Mouse (Mus musculus): Measurements from ENCODE around the gene Hcn1. TPM values are rescaled to one million over a fixed set of nuclear protein-coding genes. Genes with fewer than 3 reads are reported as not detected.

Hcn1 gene
- total RNA-seq, 2 experiments from 2014 or later, result 0.19 to 0.25 TPM

DNA sequence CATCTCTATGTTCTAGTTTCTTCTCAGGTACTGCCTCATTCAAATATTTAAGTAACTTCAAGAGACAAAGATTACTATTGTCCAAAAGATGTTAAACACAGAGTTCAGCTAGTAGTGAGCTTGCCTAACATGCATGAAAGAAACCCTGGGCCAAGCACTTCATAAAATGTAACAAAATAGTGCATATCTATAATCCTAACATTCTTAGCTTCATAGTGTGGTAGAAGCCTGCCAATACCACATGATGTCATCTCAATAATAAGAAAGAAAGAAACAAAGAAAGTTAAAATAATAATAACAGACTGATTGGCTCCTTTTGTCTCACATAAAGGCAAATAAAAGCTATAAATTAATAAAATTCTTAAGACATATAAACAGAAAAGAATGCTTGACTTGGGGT, 103.5 kb downstream of the Hcn1 start:
- no peak for DNase-seq

DNA sequence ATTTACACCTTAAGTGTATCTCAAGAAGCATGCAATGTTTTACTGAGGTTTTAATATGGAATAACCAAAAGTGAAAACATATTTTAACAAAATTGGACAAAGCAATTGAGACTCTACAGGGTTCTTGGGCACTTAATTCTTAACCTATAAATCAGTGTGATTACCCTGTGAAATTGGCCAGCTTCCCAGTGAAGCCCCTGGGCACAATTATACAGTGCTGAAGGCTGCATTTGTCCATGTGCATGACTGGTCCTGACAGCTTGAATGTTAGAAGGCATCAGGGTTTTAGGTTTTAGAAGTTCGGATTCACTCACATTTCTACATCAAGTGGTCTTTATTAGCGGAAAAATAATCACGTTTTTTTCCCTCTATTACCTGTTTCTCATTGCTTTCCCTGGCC, 103.9 kb downstream of the Hcn1 start:
- no peak for DNase-seq

DNA sequence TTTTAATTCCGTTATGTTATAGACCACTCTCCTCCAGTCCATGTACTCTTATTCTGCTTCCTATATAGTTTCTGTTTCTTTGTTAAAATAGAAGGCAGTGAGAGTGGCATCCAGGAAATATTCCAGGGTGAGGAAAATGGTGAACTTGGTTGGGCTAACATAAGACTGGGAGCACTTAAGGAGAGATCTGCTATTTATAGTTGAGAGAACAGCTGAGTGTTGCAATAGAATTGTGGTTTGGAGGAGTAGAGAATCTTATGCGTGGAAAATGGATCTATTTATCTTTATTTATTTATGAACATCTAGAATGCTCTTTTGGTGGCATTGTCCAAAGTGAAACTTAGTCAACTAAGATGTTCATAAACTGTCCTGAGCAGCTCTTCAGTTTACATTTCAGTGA, 104.4 kb downstream of the Hcn1 start:
- no peak for DNase-seq

DNA sequence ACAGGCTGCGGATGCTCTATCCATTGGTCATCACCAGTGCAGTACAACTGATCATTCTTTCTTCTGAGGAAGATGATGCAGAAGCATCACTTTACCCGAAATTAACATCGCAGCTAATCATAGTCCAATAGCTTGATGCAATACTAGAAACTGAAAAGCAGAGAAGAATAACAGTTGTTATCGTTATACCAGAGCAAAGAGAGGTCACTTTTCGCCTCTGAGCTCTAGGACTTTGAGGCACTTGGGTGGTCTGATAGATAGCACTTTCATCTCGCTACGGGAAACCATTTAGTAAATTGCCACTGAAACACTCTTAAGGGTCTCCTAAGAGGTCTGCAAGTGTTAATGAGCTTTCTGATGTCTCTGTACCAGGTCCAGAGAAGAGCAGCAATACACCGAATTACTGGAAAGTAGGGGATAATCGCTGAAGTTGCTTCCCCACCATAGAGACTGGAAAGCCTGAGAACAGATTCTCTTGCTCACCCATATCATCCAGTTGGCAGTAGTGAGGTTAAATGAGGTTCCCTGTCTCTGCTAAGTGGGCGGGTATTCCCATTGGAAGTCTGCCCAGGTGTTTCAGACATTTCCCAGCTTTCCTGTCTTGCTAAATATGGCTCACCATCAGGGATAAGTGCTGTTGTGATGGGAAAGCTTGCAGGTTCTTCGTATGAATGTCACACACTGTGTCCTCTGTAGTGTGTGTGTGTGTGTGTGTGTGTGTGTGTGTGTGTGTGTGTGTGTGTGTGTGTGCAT, 105.0 kb downstream of the Hcn1 start:
- no peak for DNase-seq

DNA sequence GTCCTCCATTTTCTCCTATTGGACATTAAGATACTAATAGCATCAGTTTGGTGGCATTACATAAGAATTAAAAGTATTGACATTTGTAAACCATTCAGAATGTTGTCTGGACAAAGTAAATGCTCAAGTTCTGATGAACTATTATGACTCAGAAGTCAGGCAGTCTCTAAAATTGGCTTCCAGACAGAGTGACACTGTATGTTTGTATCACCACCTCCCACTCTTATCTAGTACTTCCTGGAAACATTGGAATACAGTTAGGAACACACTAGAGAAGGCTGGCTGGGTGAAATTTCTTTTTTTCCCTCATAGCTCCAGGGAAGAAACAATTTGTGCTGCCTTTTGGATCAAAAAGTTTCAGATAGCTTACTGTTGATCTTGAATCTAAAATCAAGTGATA, 108.7 kb downstream of the Hcn1 start:
- DNase-seq, result no peak

DNA sequence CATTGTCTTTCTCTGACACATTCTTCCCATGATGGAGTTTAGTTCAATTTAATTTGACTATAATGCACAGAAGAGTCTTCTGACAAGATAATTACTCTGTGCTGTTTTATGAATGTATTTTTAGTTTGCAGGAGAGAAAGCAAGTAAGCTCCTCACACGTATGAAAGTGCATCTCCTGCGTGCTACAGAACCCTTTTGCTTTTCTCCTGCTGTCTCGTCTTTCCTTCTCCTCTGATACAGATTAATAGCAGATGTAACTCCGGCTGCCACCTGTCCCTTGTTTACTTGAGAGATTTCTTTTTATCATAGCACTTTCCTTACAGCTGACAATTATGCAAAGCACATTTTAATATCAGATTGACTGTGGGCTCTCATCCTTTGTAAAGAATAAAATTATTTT, 120.0 kb downstream of the Hcn1 start:
- DNase-seq, result no peak

DNA sequence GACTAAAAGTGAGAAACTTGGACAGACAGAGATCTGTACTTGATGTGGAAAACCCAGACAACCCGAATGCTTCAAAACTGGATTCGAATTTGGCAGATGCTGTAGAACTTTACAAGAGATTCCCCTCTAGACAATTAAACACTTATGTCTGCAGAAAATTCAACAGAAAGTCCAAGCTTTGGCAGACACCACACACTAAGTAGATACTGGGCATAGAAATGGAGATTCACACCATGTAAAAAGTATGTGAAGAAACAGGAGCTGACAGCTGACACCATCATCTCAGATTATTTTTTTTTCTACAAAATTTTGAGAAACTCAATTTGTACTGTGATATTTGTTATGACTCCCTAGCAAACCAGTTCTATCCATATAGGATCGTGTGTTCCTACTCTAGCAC, 122.0 kb downstream of the Hcn1 start:
- DNase-seq, result no peak

DNA sequence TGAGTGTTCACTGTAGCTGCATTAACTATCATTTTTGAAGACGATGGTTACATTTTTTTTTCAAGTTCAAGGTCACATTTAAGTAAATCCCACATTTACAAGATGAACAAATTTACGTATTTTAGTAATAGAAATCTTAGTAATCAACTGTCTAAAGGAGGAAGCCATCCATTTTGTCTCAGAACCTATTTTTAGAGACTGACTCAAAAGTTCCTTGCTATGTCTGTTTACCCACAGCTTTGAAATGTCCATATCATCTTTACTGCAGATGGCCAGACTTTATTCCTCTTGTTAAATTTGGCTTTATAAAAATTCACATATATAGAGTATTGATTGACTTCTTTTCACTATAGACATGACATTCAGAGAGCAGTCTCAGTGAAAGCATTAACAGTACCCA, 126.3 kb downstream of the Hcn1 start:
- no peak for DNase-seq

DNA sequence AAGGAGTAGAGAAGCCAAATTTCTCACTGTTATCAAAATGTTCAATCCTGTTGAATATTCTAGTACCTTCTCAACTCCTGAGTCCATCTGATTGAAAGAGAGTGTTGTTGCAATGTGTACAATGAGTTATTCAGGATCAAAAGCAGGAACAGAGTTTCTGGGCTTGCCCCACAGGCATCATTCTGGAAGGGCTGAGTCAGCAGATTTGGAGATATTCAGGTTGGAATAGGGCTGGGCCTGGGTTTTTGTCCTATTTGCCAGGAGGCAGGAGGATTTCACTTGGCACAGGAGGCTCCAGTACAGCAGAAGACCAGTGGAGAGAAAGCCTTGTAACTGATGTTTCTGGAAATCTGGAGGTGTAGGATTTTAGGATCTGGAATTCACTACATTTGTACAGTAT, 130.6 kb downstream of the Hcn1 start:
- no peak for DNase-seq

DNA sequence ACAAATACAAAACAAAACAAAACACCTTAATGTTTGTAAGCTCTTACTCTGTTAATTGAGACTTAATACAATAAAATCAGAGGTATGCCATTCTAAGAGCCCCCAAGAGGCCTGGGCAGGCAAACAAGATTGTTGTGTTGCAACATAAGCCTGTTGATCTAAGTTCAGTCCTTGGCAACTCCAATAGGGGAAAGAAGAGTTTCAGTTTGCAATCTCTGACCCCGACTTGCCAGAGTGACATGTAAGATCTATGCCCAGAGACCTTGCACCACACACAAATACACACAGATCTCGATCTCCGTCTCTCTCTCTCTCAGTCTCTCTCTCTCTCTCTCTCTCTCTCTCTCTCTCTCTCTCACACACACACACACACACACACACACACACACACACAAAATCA, 142.3 kb downstream of the Hcn1 start:
- DNase-seq, result no peak

DNA sequence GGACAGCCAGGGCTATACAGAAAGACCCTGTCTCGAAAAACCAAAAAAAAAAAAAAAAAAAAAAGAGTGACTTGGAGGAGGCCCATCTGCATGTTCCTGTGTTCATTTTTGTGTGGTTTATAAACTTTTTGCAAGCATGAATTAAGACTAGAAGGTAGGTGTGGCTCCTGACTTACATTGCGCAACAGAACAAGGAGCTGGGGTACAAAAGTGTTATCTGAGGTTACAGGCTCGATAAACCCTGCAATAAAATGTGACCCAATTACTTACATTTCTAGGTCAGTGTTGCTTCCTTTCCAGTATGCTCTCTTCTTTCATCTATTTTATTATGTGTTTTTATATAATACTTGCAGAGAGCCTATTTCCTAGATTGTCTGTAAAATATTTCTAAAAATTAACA, 143.1 kb downstream of the Hcn1 start:
- no peak for DNase-seq

DNA sequence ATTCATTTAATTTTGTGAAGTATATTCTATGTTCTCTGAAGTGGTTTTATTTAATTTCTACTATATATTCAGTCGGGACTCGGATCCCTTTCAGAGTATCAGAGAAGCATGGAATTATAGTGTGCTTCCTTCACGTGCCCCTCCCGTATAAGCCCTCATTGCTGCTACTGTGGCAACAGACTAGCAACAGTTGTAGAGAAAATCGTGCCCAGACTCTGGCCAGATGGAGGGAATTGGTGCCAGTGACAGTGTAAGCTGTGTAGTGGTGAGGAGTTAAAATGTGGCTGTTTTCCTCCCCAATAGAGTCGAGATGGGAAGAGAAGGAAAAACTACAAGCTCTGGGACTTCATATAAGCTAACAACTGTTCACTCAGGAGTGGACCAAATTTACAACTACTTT, 163.4 kb downstream of the Hcn1 start:
- DNase-seq, result no peak

DNA sequence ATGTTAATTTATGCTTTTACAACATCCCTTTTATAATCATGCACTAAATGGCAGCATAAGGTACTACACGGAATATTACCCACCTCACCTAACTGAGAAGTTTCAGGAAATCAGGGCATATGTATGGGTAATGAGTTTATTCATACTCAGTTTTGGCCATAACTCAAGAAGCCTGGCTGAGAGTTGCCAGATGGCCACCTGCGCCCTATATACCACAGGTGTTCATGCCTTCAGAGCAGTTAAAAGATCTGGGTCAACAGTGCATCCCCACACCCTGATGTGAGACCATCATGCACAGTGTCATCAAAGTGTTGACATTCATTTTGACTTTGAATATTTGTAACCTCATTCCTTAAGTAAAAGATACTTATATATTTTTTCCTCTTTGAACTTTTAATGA, 183.3 kb downstream of the Hcn1 start:
- no peak for DNase-seq

DNA sequence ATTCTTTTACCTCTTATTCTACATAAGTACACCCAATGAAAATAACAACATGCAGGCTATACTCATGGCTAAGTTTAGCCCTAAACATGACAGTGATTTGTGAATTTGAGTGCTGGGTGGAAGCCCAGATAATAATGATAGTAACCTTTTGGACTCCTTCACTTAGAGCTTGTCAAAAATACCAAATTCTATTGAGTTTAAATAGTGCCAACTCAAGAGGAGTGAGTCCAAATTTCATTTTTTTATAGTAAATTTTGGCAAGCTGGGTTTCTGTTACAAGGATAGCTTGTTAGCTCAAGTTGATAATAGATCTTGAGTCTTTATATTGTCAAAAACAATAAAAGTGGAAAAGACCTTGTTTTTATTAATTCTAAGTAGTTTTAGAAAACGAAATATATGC, 190.7 kb downstream of the Hcn1 start:
- DNase-seq, result no peak

DNA sequence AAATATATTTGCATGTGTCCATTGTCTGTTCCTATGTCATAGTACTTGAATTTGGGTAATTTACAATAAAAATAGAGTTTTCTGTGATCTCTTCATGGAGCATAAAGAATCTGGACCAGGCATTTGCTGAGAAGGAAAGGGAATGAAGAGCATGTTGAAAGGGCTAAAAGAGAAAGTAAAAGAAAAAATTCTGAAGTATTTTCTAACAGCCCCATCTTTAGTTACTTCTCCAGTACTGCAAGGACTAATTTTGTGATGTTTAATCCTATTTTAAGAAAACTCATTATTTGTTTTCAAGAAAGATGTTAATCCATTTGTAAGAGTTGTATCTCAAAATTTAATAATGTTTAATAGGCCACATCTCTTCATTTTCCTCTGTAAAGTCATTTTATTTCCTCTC, 198.9 kb downstream of the Hcn1 start:
- DNase-seq, result no peak

DNA sequence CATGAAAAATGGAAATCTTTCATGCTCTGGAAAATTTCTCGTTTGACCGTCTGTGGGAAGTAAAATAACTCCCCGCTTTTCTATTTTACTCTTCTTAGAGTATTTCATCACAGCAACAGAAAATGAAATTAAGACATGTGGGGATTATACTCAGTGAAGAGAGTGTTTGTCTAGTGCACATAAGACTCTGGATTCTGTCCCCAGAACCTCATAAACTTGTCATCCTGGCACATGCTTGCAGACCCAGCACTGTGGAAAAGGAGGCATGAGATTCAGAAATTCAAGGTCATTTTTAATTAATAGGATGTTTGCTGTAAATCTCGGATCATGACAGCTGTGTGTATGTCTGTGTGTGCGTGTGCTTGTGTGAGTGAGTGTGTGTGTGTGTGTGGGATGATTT, 225.5 kb downstream of the Hcn1 start:
- DNase-seq, result no peak

DNA sequence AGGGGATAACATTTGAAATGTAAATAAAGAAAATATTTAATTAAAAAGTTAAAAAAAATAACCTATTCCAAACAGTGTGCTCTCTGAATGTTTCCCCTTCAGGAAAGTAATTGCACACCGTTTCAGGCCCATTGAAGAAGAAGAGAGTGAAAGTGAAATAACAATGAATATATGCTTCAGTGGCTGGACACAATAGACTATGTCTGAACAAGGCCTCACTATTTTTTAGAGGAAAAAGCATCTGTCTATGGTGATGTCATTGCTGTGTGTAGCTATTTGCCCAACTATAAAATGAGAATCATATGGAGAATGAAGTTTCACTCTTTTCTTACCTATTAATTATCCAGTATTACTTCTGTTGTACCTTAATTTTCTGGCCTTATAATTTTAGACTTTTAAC, 234.5 kb downstream of the Hcn1 start:
- no peak for DNase-seq

DNA sequence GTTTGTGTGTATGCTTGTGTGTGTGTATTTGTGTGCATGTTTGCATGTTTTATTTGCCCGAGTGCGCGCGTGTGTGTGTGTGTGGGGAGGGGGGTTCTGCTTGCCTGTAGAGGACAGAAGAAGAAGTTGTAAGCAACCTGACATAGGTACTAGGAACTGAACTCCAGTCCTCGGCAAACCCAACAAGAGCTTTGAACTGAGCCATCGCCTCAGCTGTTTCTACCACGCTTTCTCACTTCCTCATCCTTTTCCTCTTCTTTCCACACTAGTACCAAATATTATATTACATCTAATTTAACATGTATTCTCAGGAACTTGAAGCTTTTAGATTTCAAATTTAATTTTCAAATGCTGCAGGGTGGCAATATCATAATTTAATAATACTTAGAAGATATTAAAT, 236.1 kb downstream of the Hcn1 start:
- no peak for DNase-seq

DNA sequence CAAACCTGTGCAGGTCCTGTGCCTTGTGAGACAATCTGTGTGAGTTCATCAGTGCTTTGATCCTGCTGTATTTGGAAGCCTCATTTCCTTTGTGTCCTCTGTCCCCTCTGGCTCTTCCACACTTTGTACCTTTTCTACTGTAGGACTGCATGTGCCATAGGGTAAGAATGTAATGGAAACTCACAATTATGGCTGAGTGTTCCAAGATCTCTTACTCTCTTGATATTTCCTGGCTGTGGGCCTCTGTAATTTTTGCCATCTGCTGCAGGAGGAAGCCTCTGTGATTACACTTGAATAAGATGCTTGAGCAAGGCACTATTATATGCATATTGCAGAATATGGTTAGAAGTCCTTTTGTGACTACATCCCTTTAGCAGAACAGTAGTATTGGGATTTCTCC, 240.2 kb downstream of the Hcn1 start:
- no peak for DNase-seq

DNA sequence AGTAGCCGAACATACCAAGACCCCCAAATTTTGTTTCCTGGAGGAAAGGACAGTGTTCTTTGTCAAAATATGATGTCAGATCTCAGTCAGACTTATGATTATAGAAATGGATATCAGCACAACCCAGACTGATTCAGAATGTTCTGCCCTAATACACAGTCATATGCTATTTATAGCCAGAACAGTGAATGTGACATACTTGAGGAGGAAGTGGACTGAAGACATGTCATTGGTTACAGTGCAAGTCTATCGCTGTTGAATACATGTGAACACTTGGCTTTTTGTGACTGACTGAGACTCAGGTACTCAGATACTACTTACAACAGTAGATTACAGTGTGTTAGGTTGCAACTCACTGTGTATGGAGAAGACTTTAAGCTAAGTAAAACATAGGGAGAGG, 245.2 kb downstream of the Hcn1 start:
- DNase-seq, result no peak

DNA sequence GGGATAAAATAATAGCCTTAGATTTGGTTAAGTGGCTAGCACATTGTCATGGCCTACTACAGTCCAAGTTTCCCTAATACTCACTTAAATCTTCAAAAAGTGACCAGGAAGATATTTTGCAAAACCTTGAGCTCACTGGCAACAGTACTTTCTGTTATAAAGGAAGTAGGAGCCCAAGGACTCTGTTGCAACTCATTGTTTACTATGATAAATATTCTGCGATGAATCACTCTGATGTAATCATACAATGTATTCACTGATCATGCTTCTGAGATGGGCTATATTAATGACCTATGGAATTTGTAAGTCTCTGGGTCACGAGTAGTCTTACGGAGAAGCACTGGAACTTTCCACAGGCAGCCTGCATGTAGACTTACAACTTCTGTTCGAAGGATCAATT, 246.6 kb downstream of the Hcn1 start:
- no peak for DNase-seq

DNA sequence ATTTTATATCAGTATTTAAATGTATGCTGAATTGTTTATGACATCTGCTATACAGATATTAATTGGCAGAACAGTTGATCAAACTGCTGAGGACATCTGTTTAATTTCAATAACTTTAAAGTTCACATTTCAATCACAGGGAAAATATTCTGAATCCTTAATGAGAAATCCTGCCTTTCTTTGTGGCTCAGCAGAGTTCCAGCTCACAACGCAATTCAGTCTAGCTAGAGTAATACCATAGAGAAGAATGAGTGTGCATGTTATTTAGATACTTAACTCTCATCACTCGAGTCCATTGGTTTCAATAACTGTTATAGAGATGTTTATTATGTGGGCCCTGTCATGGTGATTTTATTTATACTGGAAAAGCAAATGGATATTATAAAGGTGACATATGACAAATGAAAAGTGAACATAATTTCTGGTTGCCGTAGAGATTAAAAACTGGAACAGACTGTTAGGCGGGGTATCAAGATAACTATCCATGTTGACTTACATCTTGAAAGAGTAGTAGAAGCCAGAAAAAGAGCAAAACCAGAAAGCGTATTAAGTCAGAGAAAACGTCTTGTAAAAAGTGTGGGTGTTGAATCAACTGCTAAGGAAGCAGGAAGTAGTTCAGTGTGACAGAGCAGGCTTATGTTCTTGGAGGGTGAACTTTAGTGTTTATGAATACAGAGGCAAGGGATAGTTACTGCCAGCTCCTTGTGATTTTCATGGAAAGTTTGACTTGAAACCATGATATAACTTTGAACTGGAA, 250.0 kb downstream of the Hcn1 start:
- no peak for DNase-seq

DNA sequence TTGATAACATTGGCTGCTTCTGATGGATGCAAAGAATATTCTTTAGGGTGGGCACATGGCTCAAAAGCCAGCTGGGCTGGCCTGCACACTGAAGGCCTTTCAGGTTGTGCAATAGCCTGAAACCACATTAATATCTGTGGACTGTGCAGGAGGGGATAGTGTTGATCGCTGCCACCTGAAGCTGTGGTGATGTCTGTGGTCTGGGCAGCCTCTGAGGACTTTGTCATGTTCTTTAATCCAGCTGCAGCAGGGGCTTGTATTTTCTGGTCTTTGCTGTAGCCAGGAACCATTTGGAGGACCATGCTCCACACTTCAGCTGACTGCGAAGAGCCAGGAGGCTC, 250.6 kb downstream of the Hcn1 start:
- DNase-seq, result no peak

DNA sequence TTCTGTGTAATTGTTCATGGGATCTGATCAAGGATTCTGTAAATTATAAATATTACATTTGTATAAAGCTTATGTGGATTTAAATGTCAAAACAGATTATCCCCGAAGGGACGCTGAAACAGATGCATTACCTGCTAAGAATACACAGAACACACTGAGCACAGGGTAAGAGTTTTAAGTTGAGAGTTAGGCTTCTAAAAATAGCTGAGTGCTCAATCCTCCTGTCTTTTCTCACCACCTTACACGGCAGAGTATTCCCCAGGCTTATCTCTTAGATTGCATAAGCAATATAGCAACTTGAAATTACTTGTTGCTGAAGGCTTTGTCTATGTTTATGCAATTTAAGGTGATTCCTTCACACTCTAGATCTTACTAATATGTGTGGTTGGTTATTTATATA, 256.3 kb downstream of the Hcn1 start:
- DNase-seq, result no peak

Measured in gastrocnemius, postnatal 10 days (tissue).